Mouse (Mus musculus) adipose tissue, adult 10 weeks (tissue): ENCODE measurements around the gene Fbxo41. TPM values are rescaled to one million over a fixed set of nuclear protein-coding genes. Genes with fewer than 3 reads are reported as not detected.

Experiments used
- polyA plus RNA-seq: library from polyadenylated mRNA; stranded (reverse); fragments of 350-450 nt; fragmentation: Illumina TruSeq; extraction: RNeasy Lipid Tissue Mini Kit (QIAGEN cat#74804); gene quantifications from one replicate; pipeline ENCODE4 v1.2.3, GENCODE M21; 2014; ENCODE audit warnings: low read depth, low replicate concordance

Fbxo41 gene
- 0.06 TPM for polyA plus RNA-seq

DNA sequence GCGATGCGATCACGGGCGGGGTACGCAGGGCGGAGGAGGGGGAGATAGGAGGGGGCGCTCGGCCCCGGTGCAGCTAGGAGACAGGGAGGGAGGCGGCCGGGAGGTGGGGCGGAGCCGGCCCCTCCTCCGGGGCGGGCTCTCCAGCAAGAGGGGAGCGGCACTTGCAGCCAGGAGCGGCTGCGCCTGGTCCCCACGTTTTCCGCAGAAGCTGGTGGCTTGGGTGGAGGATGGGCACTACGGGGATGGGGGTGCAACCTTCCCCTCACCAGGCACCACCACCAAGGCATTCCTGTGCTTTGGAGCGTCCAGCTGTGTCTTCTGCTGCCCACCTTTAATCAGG, at the start of gene Fbxo41:
Gene Fbxo41 (minus strand): TSS at position 84 of the 340 bp plus-strand sequence.

GRCm38 (mm10) chr6:85513531-85513910, 10.7 kb upstream of the Fbxo41 start, which contains the start of gene Egr4:
Gene Egr4, minus strand, starts transcription at chr6:85513589.

GRCm38 (mm10) chr6:85451664-85452410, 51.0 kb downstream of the Fbxo41 start, which contains the start of gene Pradc1:
Gene Pradc1, minus strand, starts transcription at chr6:85451970.

GRCm38 (mm10) chr6:85450697-85451663, 51.8 kb downstream of the Fbxo41 start, which contains the start of gene Cct7:
Gene Cct7, plus strand, starts transcription at chr6:85451514.

GRCm38 (mm10) chr6:85431842-85432431, 70.9 kb downstream of the Fbxo41 start, which contains the start of gene Smyd5:
Gene Smyd5, plus strand, starts transcription at chr6:85431989.

DNA sequence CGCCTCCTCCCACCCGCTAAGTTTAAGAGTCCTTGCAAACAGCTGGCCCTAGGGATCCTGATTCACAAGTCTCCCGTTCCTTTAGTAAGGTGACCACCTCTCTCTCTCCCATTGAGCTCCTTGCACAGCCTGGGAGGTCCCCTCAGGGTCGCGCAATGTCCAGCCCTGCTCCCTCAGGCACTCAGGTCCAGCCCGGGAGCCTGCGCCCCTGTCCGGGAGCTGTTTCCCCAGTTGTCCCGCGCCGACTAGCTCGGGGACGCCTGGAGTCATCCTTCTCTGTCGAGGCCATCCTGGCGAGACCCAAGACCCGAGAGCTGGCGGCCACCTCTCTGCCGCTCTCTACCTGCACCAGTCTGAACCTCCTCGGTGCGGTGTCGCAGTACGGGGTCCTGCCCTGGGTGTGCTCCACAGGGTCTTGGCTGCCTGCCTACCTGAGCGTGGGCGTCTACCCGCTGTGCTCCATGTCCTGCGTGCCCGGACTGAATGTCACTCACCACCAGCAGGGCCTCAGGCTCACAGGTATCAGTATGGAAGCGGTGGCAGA, 78.9 kb downstream of the Fbxo41 start, which contains the start of gene Noto:
Gene Noto (plus strand): TSS at position 51 of the 544 bp plus-strand sequence.

Other genes with a start within 250 kb of the Fbxo41 start
- gene Sfxn5, start 169.6 kb downstream of the Fbxo41 start, polyA plus RNA-seq, result 8.2 TPM
- gene Rab11fip5, start 128.4 kb downstream of the Fbxo41 start, polyA plus RNA-seq, result 22.9 TPM
- gene Noto, start 79.1 kb downstream of the Fbxo41 start, polyA plus RNA-seq, result not detected
- 16.6 TPM for gene Smyd5, start 71.0 kb downstream of the Fbxo41 start, polyA plus RNA-seq
- gene Cct7, start 51.5 kb downstream of the Fbxo41 start, polyA plus RNA-seq, result 114 TPM
- 13.2 TPM for gene Pradc1, start 51.0 kb downstream of the Fbxo41 start, polyA plus RNA-seq
- gene Egr4, start 10.6 kb upstream of the Fbxo41 start, polyA plus RNA-seq, result not detected
- gene Alms1, start 84.5 kb upstream of the Fbxo41 start, polyA plus RNA-seq, result 2.1 TPM
- gene Nat8f7, start 210.2 kb upstream of the Fbxo41 start, polyA plus RNA-seq, result not detected